Mouse (Mus musculus) cerebellum, adult 2 months (tissue): ENCODE measurements around the gene Gm45785.

ENCODE experiments used
- CTCF ChIP-seq: fragments of 200-500 bp; IDR thresholded peaks from 2 replicates; pipeline ENCODE4 v1.5.1; 2011; ENCODE audit warnings: low read depth, mild to moderate bottlenecking, control low read depth, low read length, moderate library complexity, borderline replicate concordance; ENCODE audit not compliant: insufficient read depth
- POLR2A ChIP-seq: fragments of 200-500 bp; IDR thresholded peaks from 2 replicates; pipeline ENCODE4 v1.6.1; 2011; ENCODE audit warnings: low read length, control low read depth, borderline replicate concordance; ENCODE audit not compliant: insufficient read depth

DNA sequence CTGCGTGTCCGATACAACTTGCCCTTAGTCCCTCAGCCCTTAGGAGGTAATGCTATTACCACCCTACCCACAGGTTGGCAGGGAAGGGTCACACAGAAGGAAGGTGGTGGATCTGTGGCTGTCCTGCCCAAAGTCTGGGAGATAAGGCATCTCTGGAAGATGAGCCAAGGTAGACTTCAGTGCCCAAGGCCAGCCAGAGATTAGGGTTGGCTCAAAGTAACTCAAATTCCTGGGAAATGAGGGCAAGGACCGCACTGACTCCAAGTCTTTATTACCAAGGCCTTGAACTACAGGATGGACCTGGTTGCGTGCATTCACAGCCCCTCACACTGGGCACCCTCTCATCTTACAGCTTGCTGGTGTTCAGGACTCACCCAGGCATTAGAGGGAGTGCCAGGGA lies 4.2 kb downstream of the Gm45785 start:
- TF ChIP-seq POLR2A (no peak), CTCF (no peak)
